Mouse (Mus musculus) heart, postnatal 0 days (tissue): ENCODE data around the gene Fndc5. TPM values are rescaled to one million over a fixed set of nuclear protein-coding genes. Genes with fewer than 3 reads are reported as not detected.

Experiments used
- ATAC-seq: fragments of 200-750 bp; cut with Nextera tagmentation; 2 replicates; pipeline ENCODE4 v1.8.0; 2017; ENCODE audit warnings: low read depth, moderate number of reproducible peaks, moderate library complexity; ENCODE audit not compliant: insufficient read depth
- DNase-seq: peaks from one replicate; pipeline ENCODE4 v3.0.0-alpha.2; 2016; ENCODE audit warnings: low spot score
- H3K27ac ChIP-seq: fragments of 300-500 bp; sonication (generic); 2 replicates; pipeline ENCODE4 v1.5.1; 2014; ENCODE audit warnings: low read depth, mild to moderate bottlenecking
- H3K27me3 ChIP-seq: fragments of 300-500 bp; sonication (generic); 2 replicates; pipeline ENCODE4 v1.6.1; 2014; ENCODE audit warnings: low read length, mixed read lengths; ENCODE audit not compliant: control insufficient read depth, insufficient read depth
- H3K36me3 ChIP-seq: fragments of 300-500 bp; sonication (generic); replicated peaks from 2 replicates; pipeline ENCODE4 v1.6.1; 2014; ENCODE audit warnings: low read length, mixed read lengths; ENCODE audit not compliant: control insufficient read depth, insufficient read depth
- H3K4me1 ChIP-seq: fragments of 300-500 bp; sonication (generic); 2 replicates; pipeline ENCODE4 v1.6.1; 2014; ENCODE audit warnings: antibody characterized with exemption; ENCODE audit not compliant: control insufficient read depth, insufficient read depth
- H3K4me2 ChIP-seq: fragments of 300-500 bp; sonication (generic); 2 replicates; pipeline ENCODE4 v1.6.1; 2014; ENCODE audit warnings: low read depth, mild to moderate bottlenecking, low read length, moderate library complexity
- H3K4me3 ChIP-seq: fragments of 300-500 bp; sonication (generic); 2 replicates; pipeline ENCODE4 v1.5.1; 2014; ENCODE audit warnings: low read depth, low read length
- H3K9ac ChIP-seq: fragments of 300-500 bp; sonication (generic); replicated peaks from 2 replicates; pipeline ENCODE4 v1.6.1; 2014; ENCODE audit warnings: low read depth, low read length, mixed read lengths
- H3K9me3 ChIP-seq: fragments of 300-500 bp; sonication (generic); replicated peaks from 2 replicates; pipeline ENCODE4 v1.6.1; 2016; ENCODE audit warnings: low read length; ENCODE audit not compliant: control insufficient read depth
- CTCF ChIP-seq: IDR thresholded peaks from 2 replicates; pipeline ENCODE4 v1.5.1; 2016; ENCODE audit warnings: antibody characterized with exemption, control low read depth, low read depth
- EP300 ChIP-seq: IDR thresholded peaks from 2 replicates; pipeline ENCODE4 v1.6.1; 2016; ENCODE audit warnings: antibody characterized with exemption, low read depth
- WGBS: fragments of 180-500 bp; shearing (Covaris S2); extraction: QIAGEN DNeasy Blood & Tissue Kit; methylation state at CpG from one replicate; pipeline ENCODE4 v1.1.7; 2014; 5-methylcytosine and 5-hydroxymethylcytosine counted together
- polyA plus RNA-seq: library from polyadenylated mRNA; unstranded; fragments of >200 nt; fragmentation: Nextera tagmentation; extraction: Ambion mirVana; gene quantifications from 2 replicates; pipeline ENCODE4 v1.2.1, GENCODE M21; 2015
- total RNA-seq: library from RNA; depleted of rRNA; stranded (reverse); fragments of >200 nt; gene quantifications from 2 replicates; pipeline ENCODE4 v1.2.3, GENCODE M21; 2014; ENCODE audit warnings: low replicate concordance

The Fndc5 gene
- total and polyA plus RNA-seq, 2 experiments from 2014 or later, result 50.7 to 71.1 TPM

- Histone ChIP-seq H3K27me3 (peaks cover 47% of the 10 kb centered on the region), H3K9me3 (no peaks in the 10 kb centered on the region), H3K9ac (no peak within 1 kb of the TSS), H3K4me1 (no peaks in the 10 kb centered on the region), H3K27ac (no peak within 1 kb of the TSS), H3K36me3 (no peaks in the 10 kb centered on the region), H3K4me2 (peak within 1 kb of the TSS; percentile 38), H3K4me3 (peak within 1 kb of the TSS; percentile 16; the same call in 1 of the 2 replicates)
- no peak for DNase-seq
- TF ChIP-seq CTCF (no peak), EP300 (no peak)
- WGBS, result 3% methylated on average over 40 of the region's 40 CpGs
- ATAC-seq, result no peak
Measured at GRCm38 (mm10) chr4:129105356-129105755, 31.4 kb upstream of the Fndc5 start, which contains the start of gene Tmem54. TSS of gene Tmem54 (plus strand) at chr4:129105548.

GRCm38 (mm10) chr4:129106073-129106472 is 30.7 kb upstream of the Fndc5 start:
- Histone ChIP-seq H3K36me3 (no peaks in the 10 kb centered on the region), H3K27me3 (peaks cover 47% of the 10 kb centered on the region), H3K4me3 (no peak overlapping the region), H3K27ac (no peak overlapping the region), H3K4me2 (no peak overlapping the region), H3K4me1 (no peaks in the 10 kb centered on the region), H3K9me3 (no peaks in the 10 kb centered on the region), H3K9ac (no peak overlapping the region)
- WGBS, result 23% methylated on average over 9 of the region's 9 CpGs
- TF ChIP-seq CTCF (no peak), EP300 (no peak)
- ATAC-seq, result no peak
- no peak for DNase-seq

- no peak overlapping the region for H3K27ac ChIP-seq
- 60% methylated on average over 10 of the region's 10 CpGs for WGBS
- ATAC-seq, result no peak
- no peak overlapping the region for H3K4me2 ChIP-seq
- H3K9ac ChIP-seq, result no peak overlapping the region
- peaks cover 47% of the 10 kb centered on the region for H3K27me3 ChIP-seq
- H3K9me3 ChIP-seq, result no peaks in the 10 kb centered on the region
- H3K4me1 ChIP-seq, result no peaks in the 10 kb centered on the region
- TF ChIP-seq EP300, result no peak
- no peak for TF ChIP-seq CTCF
- DNase-seq, result no peak
- H3K4me3 ChIP-seq, result no peak overlapping the region
- no peaks in the 10 kb centered on the region for H3K36me3 ChIP-seq
Measured at GRCm38 (mm10) chr4:129107348-129107899, 29.4 kb upstream of the Fndc5 start.

- no peak overlapping the region for H3K4me2 ChIP-seq
- 61% methylated on average over 7 of the region's 7 CpGs for WGBS
- DNase-seq (no peak), ATAC-seq (no peak)
- no peak for TF ChIP-seq CTCF
- TF ChIP-seq EP300, result no peak
- H3K9me3 ChIP-seq, result no peaks in the 10 kb centered on the region
- no peak overlapping the region for H3K4me3 ChIP-seq
- H3K9ac ChIP-seq, result no peak overlapping the region
- H3K27ac ChIP-seq, result no peak overlapping the region
- no peaks in the 10 kb centered on the region for H3K36me3 ChIP-seq
- peaks cover 42% of the 10 kb centered on the region for H3K27me3 ChIP-seq
- H3K4me1 ChIP-seq, result no peaks in the 10 kb centered on the region
Measured at GRCm38 (mm10) chr4:129108624-129109023, 28.2 kb upstream of the Fndc5 start.

- Histone ChIP-seq H3K27ac (no peak overlapping the region), H3K27me3 (peaks cover 38% of the 10 kb centered on the region), H3K9me3 (no peaks in the 10 kb centered on the region), H3K9ac (no peak overlapping the region), H3K4me1 (no peaks in the 10 kb centered on the region), H3K4me3 (no peak overlapping the region), H3K36me3 (no peaks in the 10 kb centered on the region), H3K4me2 (no peak overlapping the region)
- TF ChIP-seq EP300 (no peak), CTCF (no peak)
- no peak for DNase-seq
- 87% methylated on average over 6 of the region's 6 CpGs for WGBS
- no peak for ATAC-seq
Measured at GRCm38 (mm10) chr4:129110804-129111203, 26.0 kb upstream of the Fndc5 start.

GRCm38 (mm10) chr4:129111350-129111749 is 25.4 kb upstream of the Fndc5 start:
- ATAC-seq (no peak), DNase-seq (no peak)
- Histone ChIP-seq H3K9me3 (no peaks in the 10 kb centered on the region), H3K36me3 (no peaks in the 10 kb centered on the region), H3K27me3 (peaks cover 32% of the 10 kb centered on the region), H3K4me3 (no peak overlapping the region), H3K9ac (no peak overlapping the region), H3K27ac (no peak overlapping the region), H3K4me1 (no peaks in the 10 kb centered on the region), H3K4me2 (no peak overlapping the region)
- WGBS, result 56% methylated on average over 11 of the region's 11 CpGs
- TF ChIP-seq EP300 (no peak), CTCF (no peak)
